Mouse (Mus musculus): Measurements from ENCODE around the gene Large2.

Gene Large2

DNA sequence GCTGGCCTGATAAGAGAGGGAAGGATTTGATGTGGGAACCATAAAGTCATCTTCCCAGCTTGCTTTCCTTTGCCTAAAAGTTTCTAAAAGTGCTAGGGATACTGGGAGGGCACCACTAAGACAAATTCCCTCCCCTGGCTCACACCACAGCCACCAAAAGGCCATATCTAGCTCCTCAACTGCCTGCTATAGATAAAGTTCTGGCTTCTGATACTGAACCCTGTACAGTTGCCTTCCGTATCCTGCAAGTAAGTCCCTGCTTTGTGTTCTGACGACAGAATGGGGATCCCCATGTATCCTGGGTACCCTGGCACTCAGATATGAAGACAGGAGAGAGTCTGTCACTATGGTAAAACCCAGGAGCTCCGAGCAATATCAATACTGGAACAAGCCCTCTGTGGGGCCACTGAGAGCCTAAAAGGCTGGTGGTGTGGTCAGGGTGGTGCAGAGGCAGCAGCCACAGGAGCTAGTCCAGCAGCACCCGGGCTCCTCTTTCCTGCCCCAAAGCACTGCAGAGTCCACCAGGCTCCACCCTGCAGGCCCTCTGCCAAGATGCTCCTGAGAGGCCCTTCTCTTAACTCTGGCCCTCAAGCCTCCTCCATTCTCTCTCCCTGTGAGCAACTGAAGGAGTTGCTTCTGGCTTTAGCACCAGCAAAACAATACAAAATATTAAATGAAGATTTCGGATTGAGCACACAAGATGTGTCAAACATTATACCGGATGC lies 15.7 kb upstream of the Large2 start:
- DNase-seq (ENCODE audit: low spot score in 2 of 2), result no peak

DNA sequence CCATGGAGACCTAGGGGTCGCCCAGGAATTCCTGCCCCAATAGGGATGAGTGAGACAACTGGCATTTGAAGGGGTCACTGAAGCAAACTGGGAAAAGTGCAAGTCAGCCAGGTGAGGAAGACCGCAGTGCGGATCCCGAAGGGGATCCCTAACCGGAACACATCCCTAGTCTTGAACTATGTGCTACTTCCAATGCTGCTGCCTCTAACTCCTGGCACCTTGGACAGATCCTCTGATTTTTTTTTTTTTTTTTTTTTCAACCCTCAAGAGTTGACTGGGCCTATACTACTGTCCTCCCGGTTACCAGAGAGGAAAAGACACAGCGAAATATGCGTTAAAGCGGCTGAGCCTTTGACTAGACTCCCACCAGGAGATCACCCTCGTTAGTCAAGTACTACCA lies 15.0 kb upstream of the Large2 start:
- DNase-seq (ENCODE audit: low spot score in 2 of 2), result no peak

DNA sequence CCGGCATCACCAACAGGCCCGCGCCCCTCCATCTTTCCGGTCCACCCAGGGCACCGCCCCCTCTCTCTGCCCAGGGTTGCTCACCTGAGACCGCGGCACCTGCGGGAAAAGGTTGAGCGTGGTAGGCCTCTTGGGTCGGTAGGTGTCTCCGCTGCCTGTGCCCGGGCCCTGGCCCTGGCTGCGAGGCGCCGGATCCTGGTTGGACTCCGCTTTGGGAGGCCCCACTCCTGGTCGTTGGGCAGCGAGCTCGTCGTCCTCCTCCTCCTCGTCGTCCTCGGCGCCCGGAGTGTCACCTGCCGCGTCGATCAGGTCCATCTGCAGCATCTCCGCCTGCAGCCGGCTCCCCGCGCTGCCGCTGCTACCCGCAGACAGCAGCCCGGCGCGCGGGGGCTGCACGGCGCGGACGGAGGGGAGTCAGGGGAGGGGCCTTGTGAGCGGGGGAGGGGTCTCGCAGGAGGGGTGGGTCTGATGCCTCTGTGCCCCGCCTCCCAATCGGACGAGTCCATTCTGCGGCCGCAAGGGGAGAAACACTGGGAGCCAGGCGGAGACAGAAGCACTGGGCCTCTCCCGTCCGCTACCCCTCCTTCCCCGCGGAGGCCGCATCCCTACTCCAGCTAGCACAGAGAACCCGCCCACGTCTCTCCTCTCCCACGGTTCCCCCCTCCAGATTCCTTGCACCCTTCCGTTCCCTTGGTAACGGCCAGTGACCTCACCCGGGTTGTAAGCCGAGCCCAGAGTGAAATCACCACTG lies 14.4 kb upstream of the Large2 start:
- DNase-seq (ENCODE audit: low spot score in 2 of 2), result peak; percentile 28 to 31

DNA sequence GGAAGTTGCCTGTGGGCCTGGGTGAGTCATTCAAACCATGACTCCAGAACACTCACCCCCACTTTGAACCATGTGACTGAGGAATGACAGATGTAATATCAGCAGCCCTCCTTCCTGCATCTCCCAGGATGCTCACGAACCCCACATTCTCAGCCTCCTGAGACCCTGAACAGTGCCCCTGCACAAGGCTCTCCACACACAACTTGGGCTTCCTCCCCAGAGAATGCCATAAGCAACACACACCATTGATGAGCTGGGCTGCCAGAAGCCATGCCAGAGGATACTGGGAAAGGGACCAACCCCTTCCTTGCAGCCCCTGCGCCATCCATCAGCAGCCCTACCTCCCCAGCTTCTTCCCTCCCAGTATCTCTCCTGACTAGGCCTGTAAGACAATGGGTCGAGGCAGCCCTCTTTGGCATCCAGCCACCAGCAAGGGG lies 13.4 kb upstream of the Large2 start:
- no peak for DNase-seq (ENCODE audit: low spot score in 2 of 2)

DNA sequence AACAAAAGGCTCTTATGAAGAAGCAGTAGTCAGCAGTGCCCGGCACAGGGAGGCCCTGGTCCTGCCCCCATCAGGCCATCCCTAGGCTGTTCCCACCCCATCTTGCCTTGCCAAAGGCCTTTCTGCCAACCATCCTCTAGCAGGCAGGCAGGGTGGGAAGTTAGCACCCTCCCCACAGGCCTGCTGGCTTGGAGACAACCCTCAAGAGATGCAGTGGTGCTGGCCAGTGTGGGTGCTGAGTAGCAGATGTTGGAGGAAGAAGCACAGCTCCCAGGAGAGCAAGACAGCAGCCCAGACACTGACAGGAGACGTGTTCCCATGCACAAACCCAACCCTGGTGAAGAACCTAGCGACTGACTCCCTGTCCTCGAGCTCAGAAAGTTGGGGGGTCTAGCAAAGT lies 13.0 kb upstream of the Large2 start:
- DNase-seq (ENCODE audit: low spot score in 2 of 2), result no peak

DNA sequence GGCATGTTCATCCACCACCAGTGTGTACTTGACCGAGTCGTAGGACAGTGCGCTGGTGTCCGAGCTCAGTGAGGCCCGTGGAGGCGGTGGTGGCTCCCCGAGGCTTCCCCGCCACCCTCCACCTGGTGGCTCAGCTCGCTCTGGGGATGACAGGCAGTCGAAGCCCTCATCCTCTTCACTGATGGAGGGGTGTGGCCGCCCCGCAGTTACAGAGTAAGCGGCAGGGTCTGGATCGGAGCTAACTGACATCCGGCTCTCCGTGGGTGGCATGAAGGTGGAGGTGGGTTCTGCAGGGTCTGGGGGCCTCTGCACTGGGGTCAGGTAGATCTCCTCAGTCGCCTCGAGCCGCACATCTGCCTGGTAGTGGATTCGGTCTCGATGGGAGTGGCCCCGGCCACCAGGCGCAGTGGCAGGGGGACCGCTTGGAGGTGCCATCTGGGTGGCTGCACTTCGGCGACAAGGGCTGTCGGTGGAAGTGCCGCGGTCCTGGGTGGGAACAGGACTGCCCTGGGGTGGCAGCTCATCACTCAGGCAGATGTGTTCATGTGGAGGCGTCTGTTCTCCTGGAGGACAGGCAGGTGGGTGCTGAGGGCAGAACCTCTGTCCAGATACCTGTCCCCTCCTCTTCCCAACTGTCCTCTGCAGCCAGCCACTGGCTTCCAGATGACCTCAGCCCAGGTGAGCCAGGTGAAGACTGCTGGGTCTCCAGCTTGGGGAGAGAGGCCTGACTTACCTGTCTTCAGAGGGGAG lies 12.3 kb upstream of the Large2 start:
- no peak for DNase-seq (ENCODE audit: low spot score in 2 of 2)

DNA sequence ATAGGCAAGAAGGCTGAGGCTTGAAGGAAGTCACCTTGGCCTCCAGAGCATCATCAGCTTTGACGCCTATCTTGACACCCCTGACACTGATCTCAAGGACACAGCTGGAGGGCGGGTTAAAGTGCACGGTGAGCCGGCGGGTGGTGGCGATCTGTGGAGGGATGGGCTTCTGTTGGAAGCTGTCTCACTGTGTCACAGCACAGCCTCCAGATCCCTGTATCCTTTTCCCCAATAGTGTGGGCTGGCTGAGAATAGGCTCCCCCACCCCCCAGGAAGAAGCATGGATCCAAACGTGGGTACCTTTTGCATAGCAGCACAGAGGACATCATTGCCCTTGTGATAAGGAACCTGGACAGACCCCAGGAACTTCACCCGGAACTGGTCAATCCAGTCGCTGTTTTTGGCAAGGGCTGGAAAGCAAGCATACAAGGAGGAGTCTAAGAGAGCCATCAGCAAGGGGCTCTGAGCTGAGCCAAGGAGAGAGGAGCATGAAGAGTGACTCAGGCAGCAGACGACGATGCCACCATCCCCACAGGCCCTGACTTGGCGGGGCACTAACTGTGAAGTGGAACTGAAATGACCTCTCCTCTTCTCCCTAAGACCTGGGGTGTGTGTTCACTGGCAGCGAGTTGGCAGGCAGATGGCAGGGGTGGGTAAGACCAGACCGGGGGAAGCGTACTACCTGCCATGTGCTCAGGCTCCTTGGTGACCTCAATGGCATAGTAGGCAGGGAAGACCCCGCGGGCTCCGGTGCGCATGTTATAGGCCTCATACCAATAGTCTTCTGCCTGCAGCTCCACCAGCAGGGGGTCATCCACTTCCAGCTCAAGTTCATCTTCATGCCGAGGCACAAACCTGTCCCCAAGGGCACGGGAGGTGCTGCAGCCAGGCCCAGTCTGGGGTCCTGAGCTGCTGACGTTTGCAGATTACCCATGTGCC lies 10.7 kb upstream of the Large2 start:
- no peak for DNase-seq (ENCODE audit: low spot score in 2 of 2)

DNA sequence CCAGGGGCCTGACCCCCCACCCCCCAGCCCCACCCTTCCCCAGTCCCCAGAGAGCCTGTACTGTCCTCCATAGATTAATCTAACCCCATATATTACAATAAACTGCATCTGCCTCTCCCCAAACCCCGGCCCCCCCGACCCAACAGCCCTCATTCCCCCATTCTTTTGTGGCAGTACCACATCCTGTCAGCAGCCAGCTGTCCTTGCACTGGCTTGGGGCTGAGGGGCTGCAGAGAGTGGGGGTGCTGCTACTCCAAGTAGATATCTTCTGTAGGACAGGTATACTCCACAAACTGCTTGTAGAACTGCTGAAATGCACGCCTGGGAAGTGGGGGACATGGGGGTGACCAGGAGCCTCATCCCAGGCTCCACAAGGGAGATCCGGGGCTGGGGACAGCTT lies 9.4 kb upstream of the Large2 start:
- peak; percentile 42 to 45 for DNase-seq (ENCODE audit: low spot score in 2 of 2)

DNA sequence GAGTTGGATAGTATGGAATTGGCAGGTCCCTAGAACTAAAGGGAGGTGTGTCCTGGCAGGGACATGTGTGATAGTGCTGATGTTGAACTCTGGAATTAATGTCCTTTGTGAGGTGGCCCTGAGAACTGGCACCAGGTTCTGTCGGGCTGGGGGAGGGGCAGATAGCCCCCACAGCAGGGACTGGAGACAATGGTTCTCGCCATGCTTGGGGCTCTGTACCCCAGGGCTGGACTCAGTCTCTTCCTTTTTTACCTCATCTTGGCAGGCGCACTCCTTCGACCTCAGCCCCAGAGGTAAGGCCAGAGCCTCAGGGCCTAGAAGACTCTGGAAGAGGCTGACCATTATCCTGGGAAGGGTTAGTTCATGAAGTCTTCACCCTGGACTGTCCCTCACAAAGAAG lies 8.1 kb upstream of the Large2 start:
- no peak for DNase-seq (ENCODE audit: low spot score in 2 of 2)

DNA sequence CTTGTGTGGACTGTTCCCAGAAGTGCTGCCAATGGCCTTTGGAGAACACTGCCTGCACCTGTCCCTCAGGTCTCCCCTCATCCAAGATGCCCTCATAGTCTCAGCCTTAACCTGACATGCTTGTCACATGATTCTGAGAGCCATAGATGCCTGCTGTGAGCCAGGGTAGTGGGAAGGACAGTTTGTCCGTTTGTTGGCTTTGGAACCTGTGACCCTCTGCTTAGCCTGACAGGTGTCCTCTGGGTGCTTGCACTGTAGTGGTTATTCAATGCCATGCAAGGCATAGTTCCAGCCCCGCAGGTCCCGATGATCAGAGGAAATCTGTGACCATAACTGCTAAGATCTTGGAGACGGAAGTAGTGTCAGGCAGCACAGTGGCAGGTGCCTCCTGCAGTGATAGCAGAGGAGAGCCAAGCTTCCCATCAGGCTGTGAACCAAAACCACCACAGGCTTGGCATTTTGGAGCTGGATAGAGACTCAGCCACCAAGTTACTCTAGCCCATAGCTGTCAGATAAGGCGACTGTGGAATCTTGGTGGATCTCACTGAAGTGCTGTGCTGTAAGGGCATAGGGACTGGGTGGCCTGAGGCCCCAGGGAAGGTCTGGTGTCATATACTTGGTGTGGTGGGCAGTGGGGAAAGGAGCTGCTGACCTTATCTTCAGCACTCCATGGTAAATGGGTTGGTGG lies 7.4 kb upstream of the Large2 start, which contains the start of gene 1700029I15Rik:
1700029I15Rik (plus strand) TSS at position 638 of the 688 bp plus-strand sequence.
- no peak for DNase-seq (ENCODE audit: low spot score in 2 of 2)

DNA sequence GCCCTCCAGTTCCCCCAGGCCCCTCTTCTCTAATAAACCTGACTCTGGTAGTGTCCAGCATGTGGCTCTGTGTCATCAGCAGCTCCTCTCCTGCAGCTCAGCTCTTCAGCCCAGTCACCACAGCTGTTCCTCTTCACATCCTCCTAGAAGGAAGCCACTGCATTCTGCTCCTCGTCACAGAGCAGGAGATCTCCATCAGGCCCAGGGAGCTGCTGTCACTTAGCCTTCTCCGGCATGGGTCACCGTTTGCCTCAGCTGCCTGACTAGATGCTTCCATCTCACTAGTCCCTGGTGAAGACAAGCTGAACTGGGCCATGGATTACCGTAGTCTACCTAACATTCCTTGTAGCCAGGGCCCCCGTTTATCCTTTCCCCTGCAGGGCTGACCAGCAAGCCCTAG lies 6.5 kb upstream of the Large2 start:
- no peak for DNase-seq (ENCODE audit: low spot score in 2 of 2)

DNA sequence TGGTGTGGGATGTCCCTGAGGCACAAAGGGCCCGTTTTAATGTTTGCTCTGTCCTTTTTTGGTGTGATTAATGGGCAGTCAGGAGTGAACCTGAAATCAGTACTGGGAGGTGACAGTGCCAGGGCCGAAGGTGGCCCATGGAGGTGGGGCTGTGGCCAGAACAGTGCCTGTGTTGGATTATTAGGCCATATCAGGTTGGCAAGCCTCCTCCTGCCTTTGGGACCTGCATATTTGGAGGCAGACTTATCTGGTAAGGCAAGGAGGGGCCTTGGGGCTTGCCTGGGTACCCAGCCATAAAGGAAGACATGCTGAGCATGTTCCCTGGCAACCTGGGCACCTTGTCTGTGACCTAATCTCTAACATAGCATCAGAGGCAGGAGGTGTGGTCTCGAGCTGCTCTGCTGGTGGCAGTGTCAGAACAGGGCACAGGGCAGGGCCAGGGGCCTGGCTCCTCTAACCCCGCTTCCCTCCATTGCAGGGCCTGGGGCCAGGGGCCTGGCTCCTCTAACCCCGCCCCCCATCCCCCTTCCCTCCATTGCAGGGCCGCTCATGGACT lies 5.9 kb upstream of the Large2 start:
- DNase-seq (ENCODE audit: low spot score in 2 of 2), result no peak

DNA sequence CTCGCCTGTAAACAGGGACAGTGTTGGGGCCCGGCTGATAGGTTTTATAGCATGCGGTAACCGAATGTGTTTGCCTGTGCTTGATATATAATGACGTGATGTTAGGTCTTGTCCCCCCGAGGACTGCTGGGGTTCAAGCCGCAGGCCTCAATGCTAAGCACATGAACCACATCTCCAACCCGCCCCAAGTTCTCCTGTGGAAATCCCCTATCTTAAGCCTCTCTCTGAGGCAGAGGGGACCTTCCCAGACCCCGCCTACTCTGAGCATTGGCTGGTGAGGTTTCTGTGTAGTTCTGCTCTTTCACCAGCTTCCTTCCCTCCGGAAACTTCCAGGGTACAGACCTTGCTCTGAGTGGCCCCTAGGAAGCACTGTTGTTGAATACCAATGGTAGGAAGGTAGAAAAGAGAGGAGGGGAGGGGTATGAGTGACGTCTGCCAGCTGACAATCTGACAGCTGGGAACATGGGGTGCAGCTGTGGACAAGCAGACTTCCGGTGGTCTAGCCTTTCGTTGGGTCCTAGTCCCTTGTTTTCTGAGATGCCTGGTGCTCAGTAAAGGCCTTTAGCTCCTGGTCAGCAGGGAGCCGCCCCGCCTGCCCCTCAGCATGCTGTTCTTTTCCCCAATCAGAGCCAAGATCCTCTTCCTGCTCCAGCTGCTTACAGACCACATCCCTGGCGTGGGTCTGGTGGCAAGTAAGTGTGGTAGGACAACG lies 5.3 kb upstream of the Large2 start:
- DNase-seq (ENCODE audit: low spot score in 2 of 2), result no peak

DNA sequence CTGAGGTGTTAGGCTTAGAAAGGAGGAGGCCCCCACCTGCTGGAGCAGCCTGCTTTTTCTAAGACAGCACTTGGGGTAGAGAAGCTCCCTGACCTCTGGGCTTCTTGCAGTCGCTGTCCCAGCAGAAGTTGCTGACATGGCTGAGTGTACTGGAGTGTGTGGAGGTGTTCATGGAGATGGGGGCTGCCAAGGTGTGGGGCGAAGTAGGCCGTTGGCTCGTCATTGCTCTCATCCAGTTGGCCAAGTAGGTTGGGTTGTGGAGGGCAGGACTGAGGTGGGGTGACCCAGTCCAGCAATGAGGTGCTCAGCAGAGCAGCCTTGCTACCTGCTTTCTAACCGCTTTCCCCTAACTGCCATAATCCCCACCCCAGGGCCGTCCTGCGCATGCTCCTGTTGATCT lies 2.7 kb upstream of the Large2 start:
- DNase-seq (ENCODE audit: low spot score in 2 of 2), result no peak

DNA sequence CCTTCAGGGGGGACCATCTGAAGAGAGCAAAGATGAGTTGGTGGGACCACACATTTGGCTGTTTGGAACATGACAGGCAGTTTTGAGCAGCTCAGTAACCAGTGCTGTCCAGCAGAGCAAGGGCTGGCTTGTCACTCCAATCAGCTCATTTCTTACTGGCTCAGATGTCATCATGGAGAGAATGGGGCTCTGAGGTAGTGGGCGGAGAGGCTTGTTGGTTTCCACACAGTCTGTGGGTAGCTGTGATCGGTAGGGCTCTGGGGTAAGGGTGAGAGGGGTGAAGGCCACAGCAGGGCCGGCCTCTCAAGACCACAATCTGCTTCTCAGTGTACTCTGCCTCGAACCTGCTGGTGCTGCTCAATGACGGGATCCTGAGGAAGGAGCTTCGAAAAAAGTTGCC lies 1.6 kb upstream of the Large2 start:
- DNase-seq (ENCODE audit: low spot score in 2 of 2), result no peak

DNA sequence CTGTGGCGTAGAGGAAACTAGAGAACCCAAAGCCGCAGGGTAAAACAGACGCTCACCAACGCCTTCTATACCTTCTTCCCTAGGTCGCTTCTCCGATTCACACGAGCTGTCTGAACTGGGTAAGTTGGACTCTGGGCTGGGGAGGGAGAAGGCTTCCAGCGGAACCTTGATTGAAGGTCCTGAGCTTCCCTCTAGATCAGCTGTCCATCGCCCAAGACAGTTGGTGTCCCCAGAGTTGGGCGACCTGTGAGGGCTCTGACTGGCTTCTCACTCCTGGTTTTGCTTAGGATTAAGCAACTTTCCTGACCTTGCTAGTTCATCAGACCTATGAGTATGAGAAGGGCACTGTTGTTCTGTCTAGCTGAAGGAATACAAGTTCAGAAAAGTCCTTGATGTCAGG lies 1.1 kb upstream of the Large2 start:
- DNase-seq (ENCODE audit: low spot score in 2 of 2), result no peak

DNA sequence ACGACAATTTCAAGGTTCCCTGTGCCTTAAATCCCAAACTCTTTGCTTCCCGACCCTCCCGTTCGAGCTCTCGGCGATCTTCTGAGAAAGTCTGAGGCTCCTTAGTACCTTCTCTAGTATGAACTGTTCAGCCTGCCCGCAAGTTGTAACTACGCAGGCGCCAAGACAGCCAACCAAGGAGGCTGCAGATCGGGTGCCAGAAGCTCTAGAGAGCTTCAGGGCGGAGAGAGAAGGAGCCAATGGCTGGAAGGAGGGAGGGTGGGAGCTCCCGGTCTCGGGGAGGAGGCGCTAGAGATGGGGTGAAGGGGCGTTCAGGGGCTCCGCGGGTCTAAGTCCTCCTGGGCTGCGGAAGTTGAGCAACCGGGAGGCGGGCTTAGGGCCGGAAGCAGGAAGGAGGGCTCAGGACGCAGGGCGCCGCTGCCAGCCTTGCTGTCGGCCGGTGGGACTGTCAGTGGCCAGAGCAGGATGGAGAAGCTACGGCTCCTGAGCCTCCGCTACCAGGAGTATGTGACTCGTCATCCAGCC lies 492 bp upstream of the Large2 start:
- peak; percentile 93 to 97 for DNase-seq (ENCODE audit: low spot score in 2 of 2)

DNA sequence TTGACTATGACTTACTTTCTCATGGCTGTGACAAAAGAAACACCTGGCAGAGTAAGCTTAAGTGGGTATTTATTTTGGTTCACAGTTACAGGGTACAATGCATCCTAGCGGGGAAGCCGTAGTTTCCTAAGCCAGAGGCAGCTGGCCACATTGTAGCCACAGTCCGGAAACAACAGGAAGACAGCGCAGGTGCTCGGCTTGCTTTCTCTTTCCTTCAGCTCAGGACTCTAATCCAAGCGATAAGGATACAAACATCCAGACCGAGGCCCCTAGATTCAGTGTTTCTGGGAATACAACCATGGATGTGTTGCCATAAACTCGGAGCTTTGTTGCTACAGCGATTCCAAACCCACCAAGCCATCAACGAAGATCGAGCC lies 1.2 kb downstream of the Large2 start:
- DNase-seq (ENCODE audit: low spot score in 2 of 2), result peak in 1 of 2 experiments; percentile 21

DNA sequence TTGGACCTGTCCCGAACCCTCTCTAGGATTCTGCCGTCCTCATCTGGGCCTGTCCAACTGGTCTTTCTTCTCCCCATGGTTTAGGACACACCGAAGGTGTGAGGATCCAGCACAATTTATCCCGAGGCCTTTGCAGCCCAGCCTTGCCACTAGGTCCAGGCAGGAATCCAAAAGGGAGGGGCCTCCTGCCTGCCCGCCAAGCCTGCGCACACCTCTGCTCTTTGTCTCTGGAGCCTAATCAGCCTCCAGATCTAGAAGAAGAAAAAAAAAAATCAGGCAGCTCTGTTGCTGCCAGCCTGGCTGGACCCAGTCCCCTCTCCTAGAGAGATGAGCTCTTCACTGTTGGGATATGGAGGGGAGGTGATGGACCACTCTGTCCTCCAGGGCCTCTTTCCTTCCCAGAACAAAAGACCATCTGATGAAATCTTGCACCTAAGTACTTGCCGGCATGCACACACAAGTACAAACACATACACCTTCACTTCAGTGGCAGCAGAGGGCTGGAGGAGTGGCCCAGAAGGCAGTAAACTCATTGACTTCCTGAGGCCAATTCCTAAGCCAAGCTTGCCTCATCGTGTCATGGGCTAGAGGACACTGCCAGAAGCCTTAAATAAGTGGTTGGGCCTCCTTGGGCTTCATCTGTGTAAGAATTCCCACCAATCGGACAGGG lies 1.8 kb downstream of the Large2 start:
- no peak for DNase-seq (ENCODE audit: low spot score in 2 of 2)
